Mouse (Mus musculus) cerebellum, postnatal 25 days (tissue): ENCODE measurements around the gene H2-D1.

Experiments
- DNase-seq, 2 experiments: peaks; one replicate each; pipeline ENCODE4 v3.0.0; 2021; ENCODE audit warnings: mixed read lengths in 2 of 2

H2-D1 gene

GRCm38 (mm10) chr17:35257378-35257777 is 5.2 kb upstream of the H2-D1 start:
- DNase-seq: no peak

GRCm38 (mm10) chr17:35257824-35258491 is 4.6 kb upstream of the H2-D1 start:
- DNase-seq: peak; percentile 96 to 97

GRCm38 (mm10) chr17:35258492-35259478 is 3.7 kb upstream of the H2-D1 start:
- no peak for DNase-seq

GRCm38 (mm10) chr17:35259621-35260020 is 2.9 kb upstream of the H2-D1 start:
- DNase-seq: no peak

GRCm38 (mm10) chr17:35261651-35262050 is 879 bp upstream of the H2-D1 start:
- DNase-seq: no peak

GRCm38 (mm10) chr17:35263523-35263883 is 973 bp downstream of the H2-D1 start:
- no peak for DNase-seq

GRCm38 (mm10) chr17:35267399-35268086 is 5.0 kb downstream of the H2-D1 start:
- DNase-seq: no peak

GRCm38 (mm10) chr17:35269653-35270347 is 7.3 kb downstream of the H2-D1 start:
- DNase-seq: no peak

GRCm38 (mm10) chr17:35272249-35272648 is 9.7 kb downstream of the H2-D1 start:
- DNase-seq: no peak

- DNase-seq: peak; percentile 89 to 94
Observed at GRCm38 (mm10) chr17:35274770-35275169, 12.2 kb downstream of the H2-D1 start.

- DNase-seq: no peak
Observed at GRCm38 (mm10) chr17:35276304-35276864, 13.9 kb downstream of the H2-D1 start.

GRCm38 (mm10) chr17:35278049-35278448 is 15.5 kb downstream of the H2-D1 start:
- no peak for DNase-seq

GRCm38 (mm10) chr17:35278957-35279688 is 16.6 kb downstream of the H2-D1 start:
- no peak for DNase-seq

GRCm38 (mm10) chr17:35280276-35280675 is 17.7 kb downstream of the H2-D1 start:
- DNase-seq: no peak

GRCm38 (mm10) chr17:35285431-35285830 is 22.9 kb downstream of the H2-D1 start:
- no peak for DNase-seq

GRCm38 (mm10) chr17:35295796-35296195 is 33.3 kb downstream of the H2-D1 start:
- peak; percentile 35 to 68 for DNase-seq

GRCm38 (mm10) chr17:35300261-35300945 is 37.9 kb downstream of the H2-D1 start:
- DNase-seq: peak in 1 of 2 experiments; percentile 19

GRCm38 (mm10) chr17:35301645-35302258 is 39.2 kb downstream of the H2-D1 start:
- DNase-seq: peak; percentile 92 to 96

- no peak for DNase-seq
Observed at GRCm38 (mm10) chr17:35303271-35303670, 40.7 kb downstream of the H2-D1 start.

- no peak for DNase-seq
Observed at GRCm38 (mm10) chr17:35303756-35304350, 41.3 kb downstream of the H2-D1 start.
